Mouse (Mus musculus) left cerebral cortex, adult 11 months (tissue): Measurements from ENCODE around the gene Bfsp2.
"Not testable (repeated sequence)": the region's sequence is repeated elsewhere in the genome, so short reads cannot be mapped to it uniquely, and the experiment has no call there.

Experiments used
- DNase-seq: peaks from one replicate; pipeline ENCODE4 v3.0.0; 2022; ENCODE audit warnings: low spot score

Bfsp2 gene

GRCm38 (mm10) chr9:103430431-103431220, 49.6 kb downstream of the Bfsp2 start:
- no peak for DNase-seq

DNA sequence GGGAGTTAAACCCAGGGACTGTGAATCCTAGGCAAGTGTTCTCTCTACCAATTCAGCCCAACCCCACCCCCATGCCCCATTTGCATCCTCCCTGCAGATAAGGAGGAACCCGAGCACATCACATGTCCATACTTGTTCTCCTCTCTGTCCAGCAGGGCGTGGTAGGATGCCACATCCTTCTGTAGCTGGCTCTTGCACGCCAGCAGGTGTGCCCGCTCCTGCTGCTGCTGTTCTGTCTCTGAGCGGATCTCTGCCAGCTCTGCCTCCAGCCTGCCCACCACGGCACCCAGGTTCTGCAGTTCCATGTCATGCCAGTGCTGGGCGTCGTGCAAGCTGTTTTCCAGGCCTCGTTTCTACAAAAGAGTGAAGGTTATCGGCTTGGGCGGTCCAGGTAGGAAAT, 53.8 kb downstream of the Bfsp2 start:
- DNase-seq, result no peak

DNA sequence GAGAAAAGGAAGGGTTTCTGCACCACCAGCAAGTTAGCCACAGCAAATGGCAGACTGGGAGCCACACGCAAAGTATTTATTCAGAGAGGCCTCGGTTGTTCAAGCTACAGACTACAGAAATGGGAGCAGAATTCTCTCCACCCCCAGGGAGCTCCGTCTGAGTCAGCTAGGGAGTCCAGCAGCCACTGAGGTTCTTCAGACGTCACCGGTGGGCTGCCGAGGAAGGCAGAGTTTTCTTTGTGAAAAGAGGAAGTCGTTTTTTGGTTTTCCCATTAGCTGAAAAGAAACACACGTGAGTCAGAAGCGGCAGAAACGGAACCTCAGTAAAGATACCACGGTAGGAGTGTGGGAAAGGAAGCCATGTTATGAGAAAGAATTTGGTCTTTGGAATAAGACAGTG, 55.4 kb downstream of the Bfsp2 start:
- no peak for DNase-seq

DNA sequence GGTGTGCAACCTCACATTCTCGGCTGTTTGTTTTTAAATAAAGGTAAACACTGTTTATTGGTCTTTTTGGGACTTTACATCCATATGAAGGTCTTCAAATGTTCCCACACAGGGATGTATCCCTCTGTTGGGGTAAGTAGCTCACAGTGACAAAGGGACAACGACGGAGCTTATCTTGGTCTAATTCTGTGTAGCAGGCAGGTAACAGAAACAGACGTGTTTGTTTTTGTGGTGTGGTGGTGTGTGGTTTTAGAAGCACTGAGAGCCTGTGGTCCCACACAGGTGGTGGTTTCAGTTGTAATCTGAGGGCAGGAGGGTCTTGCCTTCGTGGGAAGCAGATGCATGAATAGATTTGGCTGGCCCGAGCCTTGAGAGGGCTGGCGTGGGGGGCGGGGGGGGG, 56.3 kb downstream of the Bfsp2 start:
- DNase-seq, result no peak

DNA sequence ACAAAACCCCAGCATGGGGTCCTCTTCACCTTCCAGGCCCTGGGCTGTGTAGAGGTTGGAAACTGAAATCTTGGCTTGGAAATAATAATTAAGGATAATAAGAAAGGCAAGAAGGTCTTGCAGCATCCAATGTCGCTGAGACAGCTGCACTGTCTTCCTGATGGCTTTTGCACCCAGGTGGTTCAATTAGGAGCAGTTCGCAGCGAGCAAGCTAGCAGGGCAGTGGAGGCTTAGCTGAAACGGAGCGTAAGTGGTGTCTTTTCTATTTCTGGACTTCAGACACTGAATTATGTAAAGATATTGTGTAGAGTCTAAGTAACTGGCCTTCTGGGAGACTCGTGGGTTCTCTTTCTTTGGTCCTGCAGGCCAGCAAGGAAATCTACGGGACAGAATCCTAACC, 56.8 kb downstream of the Bfsp2 start:
- no peak for DNase-seq

- no peak for DNase-seq
Observed at GRCm38 (mm10) chr9:103422847-103423246, 57.4 kb downstream of the Bfsp2 start.

DNA sequence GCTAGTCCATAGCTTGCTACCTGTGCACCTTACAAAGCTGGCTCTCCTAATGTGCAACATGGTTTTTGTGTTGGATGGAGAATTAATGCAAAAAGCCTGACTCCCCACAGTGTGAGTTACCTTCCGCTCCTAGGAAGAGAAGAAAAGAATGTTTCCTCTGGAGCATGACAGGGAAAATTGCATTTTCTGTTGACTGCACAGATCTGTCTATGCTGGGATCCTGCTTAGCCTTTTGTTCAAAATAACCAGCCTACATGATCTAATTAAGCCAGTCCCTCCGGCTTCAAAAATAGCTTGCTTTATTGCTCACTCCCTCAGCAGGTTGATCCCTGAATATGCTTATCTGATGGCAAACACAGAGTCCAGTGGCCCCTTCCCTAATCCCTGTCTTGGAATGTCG, 59.4 kb downstream of the Bfsp2 start:
- no peak for DNase-seq

DNA sequence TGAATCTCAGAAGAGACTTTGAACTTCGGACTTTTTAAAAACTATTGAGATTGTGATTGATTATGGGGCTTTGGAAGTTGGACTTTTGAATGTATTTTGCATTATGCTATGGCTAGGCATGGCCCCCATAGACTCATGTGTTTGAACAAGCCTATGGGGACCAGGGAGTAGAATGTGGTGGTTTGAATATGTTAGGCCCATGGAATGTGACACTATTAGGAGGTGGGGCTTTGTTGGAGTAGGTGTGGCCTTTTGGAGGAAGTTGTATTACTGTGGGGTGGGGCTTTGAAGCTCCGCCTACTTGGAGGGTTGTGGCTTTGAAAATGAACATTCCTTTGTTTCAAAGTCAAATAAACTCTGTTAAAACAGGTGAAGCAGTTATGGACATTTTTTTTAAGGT, 61.4 kb downstream of the Bfsp2 start:
- no peak for DNase-seq

- DNase-seq, result not testable (repeated sequence)
Observed at GRCm38 (mm10) chr9:103418267-103418666, 62.0 kb downstream of the Bfsp2 start.

DNA sequence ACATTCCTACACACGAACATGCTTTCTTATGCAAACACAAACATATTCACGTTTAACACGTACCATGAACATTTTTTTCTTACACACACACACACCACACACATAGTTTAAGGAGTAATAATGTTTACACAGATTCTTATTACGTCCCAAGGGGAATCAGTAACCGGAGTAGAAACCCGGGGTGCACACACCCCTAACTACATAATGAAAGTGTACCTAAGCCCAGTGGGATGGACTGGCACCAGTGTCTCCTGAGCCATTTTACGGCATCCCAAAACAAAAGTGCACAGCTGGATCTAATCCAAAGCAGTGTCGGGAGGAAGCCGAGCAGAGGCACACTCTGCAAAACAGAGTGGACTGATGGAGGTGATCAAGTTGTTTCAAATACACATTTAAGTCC, 66.8 kb downstream of the Bfsp2 start:
- no peak for DNase-seq

DNA sequence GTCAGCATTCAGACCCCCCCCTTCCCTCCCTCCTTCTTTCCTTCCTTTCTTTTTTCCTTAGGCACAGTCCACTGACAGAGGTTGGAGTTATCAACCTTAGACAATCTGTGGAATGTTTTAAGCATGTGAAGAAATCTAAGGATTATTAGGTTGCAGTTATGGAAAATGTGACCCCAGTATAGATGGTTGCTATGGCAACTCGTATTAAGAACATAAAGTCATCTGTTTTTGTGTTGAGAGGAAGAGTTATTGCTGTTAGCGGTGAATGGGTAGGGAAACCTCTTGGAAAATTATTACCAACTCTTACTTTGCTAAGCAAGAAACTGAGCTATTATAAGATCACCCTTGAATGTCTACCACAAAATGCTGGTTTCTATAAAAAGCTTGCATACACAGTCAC, 71.1 kb downstream of the Bfsp2 start:
- no peak for DNase-seq

GRCm38 (mm10) chr9:103408136-103408777, 72.0 kb downstream of the Bfsp2 start:
- DNase-seq, result no peak

DNA sequence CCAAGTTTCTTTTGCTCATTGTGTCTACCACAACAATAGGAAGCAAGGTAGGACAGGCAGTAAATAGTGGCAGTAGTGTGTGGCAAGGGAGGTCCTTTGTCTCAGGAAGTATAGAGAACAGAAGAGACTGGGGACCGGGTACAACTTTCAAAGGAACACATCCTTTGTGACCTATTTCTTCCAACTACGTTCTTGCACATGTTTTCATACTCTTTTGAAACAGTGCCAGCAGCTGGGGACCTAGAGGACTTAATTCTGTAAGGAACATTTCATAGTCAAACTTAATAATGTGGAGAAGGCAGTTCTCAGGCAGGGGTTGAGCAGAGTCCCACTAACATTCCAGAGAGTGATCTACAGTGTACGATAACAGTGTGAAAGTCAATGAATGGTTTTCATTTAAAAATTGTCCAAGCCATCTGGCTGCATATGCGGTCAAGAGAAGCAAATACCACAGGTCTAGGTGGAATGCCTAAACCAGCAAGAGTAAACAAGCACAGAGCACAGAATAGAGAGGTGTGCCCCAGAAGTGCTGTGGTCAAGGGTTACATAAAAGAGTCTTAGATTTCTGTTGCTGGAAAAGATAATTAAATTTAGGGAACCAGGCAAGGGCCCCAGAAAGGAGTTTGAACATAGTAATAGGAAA, 76.8 kb downstream of the Bfsp2 start:
- no peak for DNase-seq

- no peak for DNase-seq
Observed at GRCm38 (mm10) chr9:103398509-103399157, 81.6 kb downstream of the Bfsp2 start.

DNA sequence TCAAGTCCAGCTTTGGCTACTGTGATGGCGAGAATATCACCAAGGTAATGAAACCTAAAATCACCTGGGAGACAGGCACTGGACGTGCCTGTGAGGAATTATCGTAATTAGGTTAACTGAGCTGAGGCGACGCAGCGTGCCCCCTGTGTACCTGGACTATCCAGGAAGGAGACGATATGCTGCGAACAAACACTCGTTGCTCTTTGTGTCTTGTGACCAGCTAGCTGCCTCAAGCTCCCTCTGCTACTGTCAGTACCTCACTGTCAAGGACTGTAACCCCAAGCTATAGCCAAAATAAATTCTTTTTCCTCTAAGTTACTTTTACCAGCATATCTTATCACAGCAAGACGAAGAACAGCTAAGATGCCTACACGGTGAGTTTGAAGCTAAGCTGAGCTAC, 87.0 kb downstream of the Bfsp2 start:
- no peak for DNase-seq

DNA sequence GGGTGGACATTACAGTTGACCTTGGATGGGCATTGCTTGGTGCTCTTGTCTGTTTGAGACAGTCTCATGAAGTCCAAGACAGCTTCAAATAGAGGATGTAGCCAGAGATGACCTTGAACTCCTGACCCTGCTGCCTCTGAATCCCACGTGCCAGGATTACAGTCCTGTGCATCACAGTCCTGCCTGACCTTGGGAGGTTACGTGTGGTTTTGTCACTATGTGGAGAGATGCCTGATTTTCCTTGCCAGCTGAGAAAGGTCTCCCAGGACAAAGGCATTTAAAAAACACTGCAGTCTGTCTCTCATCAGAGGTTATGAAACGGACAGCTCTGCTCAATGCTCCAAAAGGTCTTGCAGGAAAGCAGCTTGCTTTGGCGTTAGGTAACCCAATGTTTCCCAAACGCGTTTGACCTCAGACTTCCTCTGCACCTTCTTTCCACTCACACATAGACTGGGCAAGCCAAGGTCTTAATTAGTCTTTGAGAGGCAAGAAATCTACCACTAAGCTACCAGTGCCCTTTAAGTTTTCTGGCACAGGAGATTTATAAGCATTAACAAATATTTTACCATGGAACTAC, 88.3 kb downstream of the Bfsp2 start:
- DNase-seq, result no peak

DNA sequence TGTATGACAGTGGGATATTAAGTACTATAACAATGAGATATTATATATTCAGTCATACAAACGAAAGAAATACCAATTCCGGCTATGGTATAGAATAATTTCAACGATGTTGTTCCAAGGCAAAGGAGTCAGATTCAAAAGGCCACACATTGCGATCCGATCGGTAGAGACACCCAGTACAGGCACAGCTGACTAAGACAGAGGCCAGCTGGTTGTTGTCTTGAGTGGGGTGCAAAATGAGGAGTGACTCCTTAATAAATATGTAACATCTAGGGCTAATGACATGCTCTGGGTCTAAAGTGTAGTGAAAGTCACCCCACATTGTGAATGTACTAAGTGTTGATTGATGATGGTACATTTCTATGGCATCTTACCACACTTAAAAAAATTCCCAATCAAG, 91.0 kb downstream of the Bfsp2 start:
- DNase-seq, result no peak

GRCm38 (mm10) chr9:103387011-103387653, 93.1 kb downstream of the Bfsp2 start:
- no peak for DNase-seq

GRCm38 (mm10) chr9:103386573-103386972, 93.6 kb downstream of the Bfsp2 start:
- DNase-seq, result no peak

DNA sequence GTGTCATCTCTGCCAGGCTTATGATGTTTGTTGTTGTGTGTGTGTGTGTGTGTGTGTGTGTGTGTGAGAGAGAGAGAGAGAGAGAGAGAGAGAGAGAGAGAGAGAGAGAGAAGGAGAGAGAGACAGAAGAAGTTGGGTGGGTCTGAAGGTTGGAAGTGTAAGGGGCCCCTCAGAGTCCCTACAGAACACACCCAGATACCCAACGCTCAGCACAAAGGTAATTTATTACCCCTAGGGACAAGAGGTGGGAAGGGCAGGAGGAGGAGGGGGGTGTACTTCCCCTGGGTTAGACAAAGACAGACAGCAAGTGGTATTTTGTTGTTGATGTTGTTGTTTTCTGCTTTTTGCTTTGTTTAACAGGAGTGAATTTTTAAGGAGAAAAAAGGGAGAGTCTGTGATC, 94.6 kb downstream of the Bfsp2 start:
- no peak for DNase-seq

DNA sequence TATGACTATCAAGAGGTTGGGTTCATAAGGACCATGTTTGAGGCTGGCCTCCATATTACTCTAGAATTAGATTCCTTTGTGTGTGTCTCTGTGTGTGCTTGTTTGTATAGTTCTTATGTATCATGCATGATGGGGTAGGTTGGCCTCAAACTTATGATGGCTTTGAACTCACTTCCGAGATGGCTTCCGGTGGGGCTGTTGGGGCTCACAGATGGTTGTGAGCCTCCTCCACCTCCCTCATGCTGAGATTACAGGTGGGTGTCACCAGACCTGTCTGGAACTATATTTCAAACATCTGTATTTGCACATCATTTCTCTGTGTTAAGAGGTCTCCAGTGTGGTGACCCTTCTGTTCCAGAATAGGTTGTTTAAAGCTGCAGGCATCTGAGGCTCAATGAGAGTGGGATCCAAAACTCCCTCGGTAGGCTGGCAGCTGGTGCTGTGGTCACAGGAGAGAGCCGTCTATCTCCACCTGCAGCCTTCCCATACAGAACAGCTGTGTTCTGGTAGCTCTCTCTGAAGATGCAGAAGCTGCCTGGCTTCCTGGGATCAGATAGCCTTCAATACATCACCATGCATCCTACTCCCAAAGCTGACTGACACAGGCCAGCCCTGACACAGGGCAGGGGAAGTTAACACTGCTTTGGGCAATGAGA, 96.0 kb downstream of the Bfsp2 start:
- DNase-seq, result no peak
